Mouse (Mus musculus): ENCODE measurements around the gene Mars.

Gene Mars

DNA sequence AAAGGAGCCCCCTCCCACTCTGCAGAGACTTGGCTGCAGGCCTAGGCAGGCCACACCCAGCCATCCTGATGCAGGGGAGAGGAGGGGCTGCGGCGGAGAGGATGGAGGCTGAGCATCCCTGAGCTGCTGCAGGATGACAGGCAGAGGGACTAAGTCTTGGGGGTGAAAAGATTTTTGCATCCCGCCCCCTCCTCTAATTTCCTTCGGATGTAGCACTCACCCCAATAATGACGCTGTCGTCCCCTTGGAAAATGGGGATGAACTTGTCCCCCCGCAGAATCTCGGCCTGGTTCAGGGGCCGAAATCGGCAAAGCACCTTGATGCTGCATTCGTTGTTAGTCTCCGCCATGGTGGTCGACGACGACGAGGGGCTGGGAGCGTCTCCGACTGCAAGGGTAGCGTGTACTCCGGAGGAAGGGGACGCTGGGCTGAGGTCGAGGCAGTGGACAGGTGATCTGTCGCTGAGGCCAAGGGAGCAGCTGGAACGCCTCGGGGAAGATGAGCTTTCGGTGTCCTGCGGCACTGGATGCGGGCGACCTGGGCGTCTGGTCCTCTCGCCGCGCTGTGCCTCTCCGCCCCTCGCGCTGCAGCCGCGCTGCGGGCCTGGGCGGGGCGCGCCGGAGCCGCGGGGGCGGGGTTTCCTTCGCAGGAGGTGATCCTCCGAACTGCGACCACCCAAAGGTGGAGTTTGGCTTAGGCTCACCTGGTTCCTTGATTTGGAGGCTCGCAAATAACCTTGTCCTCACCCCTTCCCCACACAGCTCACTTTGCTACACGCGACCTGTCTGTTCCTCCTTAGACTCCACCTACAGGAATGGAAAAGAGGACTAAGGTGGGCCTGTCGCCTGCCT is 48.8 kb downstream of the Mars start, which contains the start of gene Kif5a:
Kif5a (minus strand) TSS at position 801 of the 851 bp plus-strand sequence.
- peak; percentile 49 for DNase-seq (ENCODE audit: low read depth)

DNA sequence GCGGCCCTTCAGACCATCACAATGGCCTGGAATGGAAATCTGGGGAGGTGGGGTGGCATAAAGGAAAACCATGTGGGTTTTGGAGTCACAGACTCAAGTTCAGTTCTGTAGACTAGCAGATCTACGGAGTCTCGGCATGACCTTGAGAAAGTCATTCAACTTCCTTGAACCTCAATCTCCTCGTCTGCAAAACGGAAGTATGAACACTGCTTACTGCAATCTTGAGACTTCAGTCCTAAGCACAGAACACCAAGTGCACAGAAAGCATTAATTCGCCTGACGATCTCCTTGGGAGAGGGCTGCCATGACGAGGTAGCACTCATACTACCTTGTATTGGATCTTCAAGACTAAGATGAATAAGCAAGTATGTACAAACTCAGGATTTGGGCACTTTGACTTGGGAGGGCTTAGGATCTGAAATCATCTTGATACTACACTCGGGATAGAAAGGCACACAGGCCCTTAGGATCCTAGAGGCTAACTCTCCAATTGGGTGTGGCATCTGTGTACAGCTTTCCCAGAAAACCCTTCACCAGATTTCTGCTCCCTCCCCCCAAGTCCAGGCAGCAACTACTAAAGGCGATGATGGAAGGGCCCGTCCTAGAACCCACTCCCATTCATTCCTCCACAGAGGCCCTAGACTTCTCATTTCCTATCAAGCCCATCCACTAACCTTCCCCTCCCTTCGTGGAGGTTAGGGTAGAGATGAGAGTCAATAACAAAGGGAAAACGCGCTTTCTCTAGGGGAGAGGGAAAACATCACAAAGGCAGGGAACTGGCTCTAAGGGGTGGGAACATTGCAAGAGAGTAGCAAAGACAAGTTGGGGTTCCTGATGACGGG is 49.7 kb downstream of the Mars start:
- no peak for DNase-seq (ENCODE audit: low read depth)

DNA sequence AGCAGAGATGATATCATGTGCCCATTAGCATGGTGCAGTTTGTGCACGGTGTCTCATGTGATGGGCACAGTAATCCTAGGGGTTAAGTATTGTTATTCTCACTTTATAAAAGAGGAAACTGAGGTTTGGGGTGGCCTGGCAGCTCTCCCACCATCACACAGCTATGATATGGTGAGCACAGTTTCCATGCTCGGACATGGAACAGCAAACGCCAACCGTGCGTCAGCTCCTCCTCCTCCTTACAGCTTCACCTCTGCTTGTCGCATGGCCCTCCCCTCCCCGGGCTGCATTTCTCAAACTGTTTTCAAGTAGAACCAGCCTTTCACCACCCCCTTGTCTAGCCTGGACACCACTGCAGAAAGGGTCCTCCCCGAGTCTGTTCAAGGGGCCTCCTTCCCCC is 53.1 kb downstream of the Mars start:
- no peak for DNase-seq (ENCODE audit: low read depth)

DNA sequence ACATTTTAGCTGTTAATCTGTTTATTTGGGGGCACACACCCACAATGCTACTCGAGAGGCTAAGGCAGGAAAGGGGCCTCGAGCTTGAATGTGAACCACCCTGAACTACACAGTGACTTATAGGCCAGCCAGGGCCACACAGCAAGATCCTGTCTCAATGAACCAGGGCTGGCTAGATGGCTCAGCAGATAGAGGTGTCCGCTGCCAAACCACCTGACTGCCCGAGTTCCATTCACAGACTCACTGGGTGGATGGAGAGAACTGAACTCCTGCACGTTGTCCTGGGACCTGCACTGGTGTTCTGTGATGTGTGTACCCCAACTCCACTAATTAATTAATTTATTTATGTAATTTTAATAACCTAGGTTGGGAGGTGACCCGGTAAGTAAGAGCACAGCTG is 53.8 kb downstream of the Mars start:
- DNase-seq (ENCODE audit: low read depth) = no peak

DNA sequence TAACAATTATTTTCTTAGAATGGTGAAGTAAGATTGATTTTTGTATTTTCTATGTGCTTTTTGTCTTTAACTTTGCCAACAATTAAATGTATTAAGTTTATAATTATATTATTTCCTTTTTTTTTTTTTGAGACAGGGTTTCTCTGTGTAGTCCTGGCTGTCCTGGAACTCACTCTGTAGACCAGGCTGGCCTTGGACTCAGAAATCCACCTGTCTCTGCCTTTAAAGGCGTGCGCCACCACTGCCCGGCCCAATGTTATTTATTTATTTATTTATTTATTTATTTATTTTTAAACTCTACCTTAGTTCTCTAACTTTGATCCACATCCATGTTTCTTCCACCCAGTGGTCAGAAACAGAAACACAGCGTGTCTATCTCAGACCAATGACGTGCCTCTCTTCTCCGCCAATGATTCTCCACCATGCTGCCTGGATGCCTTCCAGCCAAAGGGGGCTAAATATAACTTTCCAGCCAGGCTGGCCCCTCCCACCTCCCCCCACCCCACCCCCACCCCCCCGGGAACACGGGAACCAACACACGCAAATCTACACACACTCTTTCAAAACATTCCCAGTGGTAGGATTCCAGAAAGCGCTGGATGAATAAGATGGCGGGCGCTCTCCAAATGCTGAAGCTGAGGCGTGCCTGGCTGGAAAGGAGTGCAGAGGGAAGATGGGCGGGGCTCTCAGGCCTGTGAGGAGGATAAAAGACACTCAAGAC is 55.8 kb downstream of the Mars start:
- no peak for DNase-seq (ENCODE audit: low read depth)

DNA sequence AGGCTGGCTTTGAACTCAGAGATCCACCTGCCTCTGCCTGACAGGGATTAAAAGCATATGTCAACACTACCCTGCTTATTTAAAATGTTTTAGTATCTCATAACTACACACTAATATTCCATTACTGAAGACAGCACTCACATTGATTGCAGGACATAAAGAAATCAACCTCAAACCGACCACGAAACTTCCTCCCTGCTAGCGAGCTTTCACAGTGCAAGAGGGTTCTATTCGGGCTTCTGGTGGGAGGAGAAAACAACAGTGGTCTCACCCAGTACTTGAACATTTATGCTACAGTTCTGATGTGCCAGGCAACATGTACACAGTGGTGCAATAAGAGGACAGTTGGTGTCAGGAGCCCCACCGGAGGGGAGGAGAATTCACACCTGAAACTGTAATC is 60.8 kb downstream of the Mars start:
- DNase-seq (ENCODE audit: low read depth) = no peak

All from naive thymus-derived CD4-positive, alpha-beta T cell, adult 2 months (primary cell).